Mouse (Mus musculus): Measurements from ENCODE around the gene Ash1l.
"Not testable (repeated sequence)": the region's sequence is repeated elsewhere in the genome, so short reads cannot be mapped to it uniquely, and the experiment has no call there.

The Ash1l gene

GRCm38 (mm10) chr3:88963211-88963610 lies 12.8 kb downstream of the Ash1l start:
- DNase-seq (ENCODE audit: low spot score) = not testable (repeated sequence)

- DNase-seq (ENCODE audit: low spot score) = no peak
Observed at GRCm38 (mm10) chr3:88975012-88975411, 24.6 kb downstream of the Ash1l start.

- DNase-seq (ENCODE audit: low spot score) = no peak
Observed at GRCm38 (mm10) chr3:88981206-88982010, 31.0 kb downstream of the Ash1l start.

GRCm38 (mm10) chr3:88983921-88984381 lies 33.5 kb downstream of the Ash1l start:
- DNase-seq (ENCODE audit: low spot score) = peak; percentile 64

GRCm38 (mm10) chr3:88992793-88993192 lies 42.4 kb downstream of the Ash1l start:
- no peak for DNase-seq (ENCODE audit: low spot score)

- no peak for DNase-seq (ENCODE audit: low spot score)
Observed at GRCm38 (mm10) chr3:89001536-89001935, 51.1 kb downstream of the Ash1l start.

- not testable (repeated sequence) for DNase-seq (ENCODE audit: low spot score)
Observed at GRCm38 (mm10) chr3:89030896-89031295, 80.5 kb downstream of the Ash1l start.

GRCm38 (mm10) chr3:89043359-89043758 lies 92.9 kb downstream of the Ash1l start:
- DNase-seq (ENCODE audit: low spot score) = no peak

GRCm38 (mm10) chr3:89058361-89058760 lies 107.9 kb downstream of the Ash1l start:
- DNase-seq (ENCODE audit: low spot score) = no peak

- peak; percentile 64 for DNase-seq (ENCODE audit: low spot score)
Observed at GRCm38 (mm10) chr3:89058783-89059182, 108.4 kb downstream of the Ash1l start.

- peak; percentile 75 for DNase-seq (ENCODE audit: low spot score)
Observed at GRCm38 (mm10) chr3:89061696-89062095, 111.3 kb downstream of the Ash1l start.

GRCm38 (mm10) chr3:89067265-89067664 lies 116.8 kb downstream of the Ash1l start:
- no peak for DNase-seq (ENCODE audit: low spot score)

- DNase-seq (ENCODE audit: low spot score) = no peak
Observed at GRCm38 (mm10) chr3:89077383-89077782, 127.0 kb downstream of the Ash1l start.

GRCm38 (mm10) chr3:89082287-89082686 lies 131.9 kb downstream of the Ash1l start:
- DNase-seq (ENCODE audit: low spot score) = not testable (repeated sequence)

GRCm38 (mm10) chr3:89084133-89084532 lies 133.7 kb downstream of the Ash1l start:
- DNase-seq (ENCODE audit: low spot score) = no peak

GRCm38 (mm10) chr3:89084654-89085190 lies 134.3 kb downstream of the Ash1l start:
- DNase-seq (ENCODE audit: low spot score) = no peak

GRCm38 (mm10) chr3:89087338-89088110 lies 137.1 kb downstream of the Ash1l start:
- peak; percentile 83 for DNase-seq (ENCODE audit: low spot score)

- DNase-seq (ENCODE audit: low spot score) = no peak
Observed at GRCm38 (mm10) chr3:89088974-89089373, 138.6 kb downstream of the Ash1l start.

GRCm38 (mm10) chr3:89089882-89090591 lies 139.6 kb downstream of the Ash1l start:
- DNase-seq (ENCODE audit: low spot score) = peak; percentile 88

GRCm38 (mm10) chr3:89090694-89091655 lies 140.6 kb downstream of the Ash1l start:
- peak; percentile 75 for DNase-seq (ENCODE audit: low spot score)
